Mouse (Mus musculus) heart, postnatal 14 days (tissue): ENCODE results near the gene Sufu. TPM values are rescaled to one million over a fixed set of nuclear protein-coding genes. Genes with fewer than 3 reads are reported as not detected.
A peak's percentile ranks its signal among the peaks of the same experiment; 100 is the strongest.

Experiments
- DNase-seq, 2 experiments: peaks; one replicate each; pipeline ENCODE4 v3.0.0; 2021 to 2022
- intact Hi-C: fragments of 180-260 bp; cut with DNase I; formaldehyde crosslinking; loops from one replicate; pipeline ENCODE4 v1.15.1; 2025
- total RNA-seq, 2 experiments: library from RNA; stranded (reverse); gene quantifications; 2 replicates each; pipeline ENCODE4 v1.2.3; 2021

Sufu gene
- total RNA-seq, 2 experiments from 2014 or later: 15.1 to 15.3 TPM

DNA sequence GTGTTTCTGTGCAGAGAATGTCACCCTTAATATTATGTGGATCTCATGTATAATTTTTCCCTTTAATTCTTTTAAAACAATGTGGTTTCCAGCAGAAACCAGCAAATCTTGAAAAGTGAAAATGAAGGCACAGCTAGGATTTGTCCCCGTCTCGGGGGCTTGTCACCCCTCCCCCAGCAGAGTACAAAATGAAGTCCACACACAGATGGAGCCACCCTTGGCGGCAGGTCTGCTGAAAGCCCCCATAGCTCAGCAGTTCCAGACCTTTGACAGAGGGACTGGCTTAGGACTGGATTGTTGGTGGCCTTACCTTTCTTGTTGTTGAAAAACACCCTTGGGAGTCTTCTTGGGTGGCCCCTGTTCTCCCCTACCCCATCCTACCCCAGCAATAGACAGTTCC lies 84.7 kb downstream of the Sufu start:
- intact Hi-C loops: no loop called here
- no peak for DNase-seq

DNA sequence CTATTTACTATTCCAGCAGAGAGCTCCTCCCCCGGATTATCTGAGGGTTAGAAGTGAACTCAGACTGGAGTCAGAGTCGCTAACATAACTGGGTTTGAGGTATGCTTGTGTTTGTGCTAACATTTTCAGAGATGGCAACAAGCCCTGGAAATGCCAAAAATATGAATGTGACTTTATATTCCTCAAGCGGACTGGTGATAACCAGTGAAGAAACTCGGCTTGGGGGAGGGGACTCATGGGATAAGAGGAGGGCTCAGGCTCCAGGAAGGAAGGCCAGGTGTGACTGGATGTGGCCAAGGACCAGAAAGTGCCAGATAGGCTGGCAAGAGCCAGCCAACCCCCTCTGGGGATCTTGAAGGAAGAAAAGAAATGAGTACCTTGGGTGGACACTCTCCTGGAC lies 85.1 kb downstream of the Sufu start:
- no peak for DNase-seq
- intact Hi-C loops: no loop called here

DNA sequence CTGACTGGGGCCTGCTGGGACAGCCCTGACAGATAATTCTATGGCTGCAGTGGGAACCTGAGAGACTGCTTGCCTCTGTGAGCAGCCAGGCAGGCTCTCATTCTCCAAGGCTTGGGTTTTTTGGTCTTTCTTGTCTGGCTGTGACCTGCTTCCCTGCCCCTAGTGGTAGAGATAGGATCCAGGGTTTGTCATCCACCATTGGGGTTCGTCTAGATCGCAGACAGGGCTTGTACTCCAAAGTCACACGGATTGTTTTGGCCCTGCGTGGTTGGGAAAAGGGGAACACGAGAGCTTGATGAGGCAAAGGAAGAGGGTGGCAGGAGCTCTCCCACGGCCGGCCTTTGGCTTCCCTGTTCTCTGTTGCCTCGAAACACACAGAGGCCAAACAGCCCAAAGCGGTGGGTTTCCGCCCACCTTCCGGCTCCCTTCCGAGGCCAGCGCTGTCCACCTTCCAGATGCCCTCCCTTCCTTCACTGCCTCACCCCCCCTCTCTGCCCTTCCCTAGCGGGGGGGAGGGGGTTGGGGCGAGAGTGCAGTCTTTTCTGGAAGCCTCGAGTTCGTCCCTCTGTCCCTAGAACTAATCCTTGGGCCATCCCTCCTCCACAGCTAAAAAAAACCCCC lies 86.3 kb downstream of the Sufu start:
- intact Hi-C loops: no loop called here
- no peak for DNase-seq

DNA sequence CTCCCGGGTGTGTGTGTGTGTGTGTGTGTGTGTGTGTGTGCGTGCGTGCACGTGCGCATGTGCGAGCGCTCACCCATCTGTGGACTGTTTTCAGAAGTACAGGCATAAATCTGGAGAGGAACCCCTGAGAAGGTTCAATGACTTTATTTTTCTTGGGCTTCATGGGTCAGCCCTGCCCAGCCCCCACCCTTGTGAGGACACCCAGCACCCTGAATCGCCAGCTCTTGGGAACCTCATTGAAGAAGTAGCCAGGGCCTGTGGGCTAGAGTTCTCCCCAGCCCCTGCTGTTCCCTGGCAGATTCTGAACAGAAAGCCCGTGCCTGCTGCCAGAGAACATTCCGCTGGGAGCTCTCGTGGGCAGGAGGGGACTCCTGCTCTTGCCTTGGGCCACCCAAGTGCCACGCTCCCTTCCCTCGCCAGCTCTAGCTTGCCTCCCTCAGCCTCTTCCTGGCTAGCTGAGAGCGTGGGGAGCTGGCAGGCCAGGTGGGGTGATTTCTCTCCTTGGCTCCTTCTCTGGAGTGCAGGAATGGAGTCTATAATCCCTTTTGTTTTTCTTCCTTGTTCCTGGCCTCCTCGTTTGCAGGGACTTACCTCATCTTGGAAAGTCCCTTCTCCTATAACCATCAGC lies 87.1 kb downstream of the Sufu start:
- DNase-seq: peak; percentile 52 to 58
- intact Hi-C loops: loop anchor here (2.0 kb wide), 1 partner anchor 15 kb away; no protein-coding TSS in a partner anchor

DNA sequence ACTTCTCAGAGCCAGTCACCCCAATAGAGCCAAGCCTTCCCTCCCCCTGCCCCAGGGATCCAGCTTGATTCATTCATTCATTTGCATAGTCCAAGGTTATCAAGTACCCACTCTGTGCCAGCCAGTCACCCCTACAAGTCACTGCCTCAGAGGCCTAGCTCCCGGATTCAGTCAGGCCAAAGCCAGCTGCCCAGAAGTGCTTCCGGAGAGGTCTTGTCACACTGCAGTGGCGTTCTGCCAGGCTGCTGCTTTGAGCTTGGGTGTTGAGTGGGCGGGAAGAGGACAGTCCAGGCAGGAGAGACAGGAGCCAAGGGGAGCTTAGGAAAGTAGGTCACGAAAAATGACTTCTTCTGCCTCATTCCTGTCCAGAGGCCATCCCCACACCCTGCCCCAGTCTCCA lies 87.8 kb downstream of the Sufu start:
- DNase-seq: peak; percentile 83 to 91
- intact Hi-C loops: loop anchor here (2.0 kb wide), 1 partner anchor 14 kb away; no protein-coding TSS in a partner anchor

DNA sequence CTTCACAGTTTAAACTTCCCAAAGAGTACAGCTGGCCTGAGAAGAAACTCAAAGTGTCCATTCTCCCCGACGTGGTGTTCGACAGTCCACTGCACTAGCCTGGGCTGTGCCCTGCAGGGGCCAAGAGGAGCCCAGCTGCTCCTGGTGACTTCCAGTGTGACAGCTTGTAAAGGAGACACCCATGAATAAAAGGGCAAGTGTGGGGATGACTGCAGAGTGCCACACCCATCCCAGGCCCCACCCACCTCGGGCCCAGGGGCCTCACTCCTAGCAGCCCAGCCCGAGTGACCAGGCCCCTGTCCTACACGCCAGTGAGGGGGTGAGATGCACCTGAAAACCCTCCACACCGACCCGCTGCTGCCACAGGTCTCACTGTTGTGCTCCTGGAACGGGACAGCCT lies 89.2 kb downstream of the Sufu start:
- intact Hi-C loops: loop anchor here (2.0 to 5.0 kb wide), 2 partner anchors 13 to 34 kb away; no protein-coding TSS in a partner anchor
- DNase-seq: no peak

DNA sequence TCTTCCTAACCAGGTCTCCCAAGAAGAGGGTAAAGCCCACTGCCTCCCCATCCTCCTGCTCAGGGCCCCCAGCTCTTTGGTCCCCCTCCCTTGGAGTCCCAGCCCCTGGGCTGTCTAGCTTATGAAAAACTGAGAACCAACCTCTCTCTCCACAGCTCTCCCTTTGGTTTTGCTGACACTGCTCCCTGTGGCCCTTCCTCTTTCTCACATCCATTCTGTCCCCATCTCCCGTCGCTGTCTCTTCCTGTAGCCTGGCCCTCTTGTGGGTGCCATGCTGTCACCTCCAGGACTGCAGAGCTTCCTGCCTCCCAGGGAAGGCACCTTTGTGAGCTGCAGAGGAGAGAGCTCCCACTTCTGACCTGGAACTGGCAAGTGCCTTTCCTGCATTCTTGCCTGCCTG lies 90.0 kb downstream of the Sufu start:
- DNase-seq: no peak
- intact Hi-C loops: loop anchor here (5.0 kb wide), 1 partner anchor 34 kb away; no protein-coding TSS in a partner anchor

DNA sequence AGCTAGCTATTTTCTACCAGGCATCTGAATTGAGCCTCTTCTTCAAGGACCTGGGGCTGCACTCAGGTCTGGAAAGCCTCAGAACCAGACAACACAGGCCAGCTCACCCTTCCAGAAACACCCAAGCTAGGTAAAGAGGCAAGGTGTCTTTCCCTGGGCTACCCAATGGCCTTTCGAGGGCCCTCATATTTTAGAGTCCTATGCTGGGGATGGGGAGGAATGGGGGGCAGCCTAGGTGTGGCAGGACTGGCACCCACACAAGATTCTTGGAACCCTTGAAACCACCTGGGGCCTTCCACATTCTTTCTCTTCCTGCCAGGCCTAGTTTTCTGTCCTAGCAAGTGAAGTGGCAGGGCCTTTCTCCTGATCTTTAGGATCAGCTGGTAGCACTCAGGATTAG lies 92.8 kb downstream of the Sufu start:
- intact Hi-C loops: loop anchor here (5.0 kb wide), 1 partner anchor 37 kb away; no protein-coding TSS in a partner anchor
- no peak for DNase-seq

DNA sequence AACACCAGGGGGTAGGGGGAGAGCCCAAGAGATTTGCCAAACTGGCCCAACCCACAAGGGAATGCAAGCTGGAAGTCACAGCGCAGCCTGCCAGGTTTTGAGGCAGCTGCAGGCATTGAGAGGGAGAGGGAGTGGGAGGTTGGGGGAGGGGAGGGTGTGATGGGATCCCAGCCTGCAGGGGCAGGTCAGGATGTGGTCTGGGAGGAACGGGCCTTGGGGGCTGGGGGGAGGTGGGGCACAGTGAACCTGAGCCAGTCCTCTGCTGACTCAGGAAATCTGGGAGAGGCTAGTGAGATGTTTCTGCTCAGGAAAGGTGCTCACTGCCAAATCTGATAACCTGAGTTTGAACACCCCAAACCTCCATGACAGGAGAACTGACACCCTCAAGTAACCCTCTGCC lies 93.9 kb downstream of the Sufu start:
- DNase-seq: peak; percentile 56 to 61
- intact Hi-C loops: no loop called here

DNA sequence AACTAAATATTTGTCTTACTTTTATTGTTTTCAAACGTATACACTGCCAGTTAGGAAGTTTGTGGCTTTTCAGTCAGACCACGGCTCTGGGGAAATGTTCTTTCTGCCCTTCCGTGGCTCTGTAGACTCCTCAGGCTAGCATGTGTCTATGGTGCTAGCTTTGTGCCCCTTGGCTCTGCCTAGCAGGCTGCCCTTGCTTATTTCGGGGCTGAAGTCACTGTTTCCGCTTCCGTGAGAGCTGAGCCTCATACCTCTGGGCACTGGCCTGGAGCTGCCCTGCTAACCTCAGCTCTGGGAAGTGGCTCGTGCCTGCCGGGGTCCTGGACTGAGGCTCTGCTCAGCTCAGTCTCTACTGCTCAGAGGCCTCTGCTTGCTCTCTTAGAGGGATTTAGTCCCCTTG lies 98.4 kb downstream of the Sufu start:
- intact Hi-C loops: no loop called here
- no peak for DNase-seq

DNA sequence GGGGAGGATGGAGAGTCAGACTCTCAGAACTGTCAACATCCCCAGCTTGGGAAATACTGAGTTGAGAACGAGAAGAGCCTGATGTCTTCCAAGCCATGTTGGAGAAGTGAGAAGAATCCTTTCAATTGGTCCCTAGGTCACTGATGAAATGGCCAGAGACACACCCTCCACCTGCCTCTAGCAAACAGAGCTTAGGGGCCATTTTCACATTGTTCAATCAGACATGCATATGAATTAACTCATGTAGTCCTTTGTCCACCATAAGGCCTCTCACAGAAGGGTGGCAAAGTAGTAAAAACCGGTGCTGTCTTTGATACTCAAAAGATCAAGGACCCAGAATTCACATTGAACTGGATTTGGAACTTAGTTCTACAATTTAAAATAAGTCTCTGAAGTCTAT lies 100.5 kb downstream of the Sufu start:
- intact Hi-C loops: no loop called here
- DNase-seq: no peak

DNA sequence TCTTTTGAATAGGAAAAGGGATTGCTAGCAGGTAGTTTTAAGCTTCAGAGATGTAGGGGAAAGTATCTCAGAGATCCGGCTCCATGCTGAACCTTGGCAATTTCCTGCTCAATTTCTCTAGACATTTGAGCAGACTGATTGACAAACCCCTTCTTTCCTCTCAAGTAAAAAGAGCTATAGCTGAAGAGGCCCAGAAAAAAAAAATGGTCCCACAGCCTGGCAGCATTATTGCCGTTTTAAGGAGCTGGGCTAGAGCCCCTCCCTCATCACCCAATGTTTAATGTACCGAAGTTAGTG lies 102.8 kb downstream of the Sufu start:
- intact Hi-C loops: loop anchor here (2.0 kb wide), 1 partner anchor 15 kb away; no protein-coding TSS in a partner anchor
- DNase-seq: no peak

DNA sequence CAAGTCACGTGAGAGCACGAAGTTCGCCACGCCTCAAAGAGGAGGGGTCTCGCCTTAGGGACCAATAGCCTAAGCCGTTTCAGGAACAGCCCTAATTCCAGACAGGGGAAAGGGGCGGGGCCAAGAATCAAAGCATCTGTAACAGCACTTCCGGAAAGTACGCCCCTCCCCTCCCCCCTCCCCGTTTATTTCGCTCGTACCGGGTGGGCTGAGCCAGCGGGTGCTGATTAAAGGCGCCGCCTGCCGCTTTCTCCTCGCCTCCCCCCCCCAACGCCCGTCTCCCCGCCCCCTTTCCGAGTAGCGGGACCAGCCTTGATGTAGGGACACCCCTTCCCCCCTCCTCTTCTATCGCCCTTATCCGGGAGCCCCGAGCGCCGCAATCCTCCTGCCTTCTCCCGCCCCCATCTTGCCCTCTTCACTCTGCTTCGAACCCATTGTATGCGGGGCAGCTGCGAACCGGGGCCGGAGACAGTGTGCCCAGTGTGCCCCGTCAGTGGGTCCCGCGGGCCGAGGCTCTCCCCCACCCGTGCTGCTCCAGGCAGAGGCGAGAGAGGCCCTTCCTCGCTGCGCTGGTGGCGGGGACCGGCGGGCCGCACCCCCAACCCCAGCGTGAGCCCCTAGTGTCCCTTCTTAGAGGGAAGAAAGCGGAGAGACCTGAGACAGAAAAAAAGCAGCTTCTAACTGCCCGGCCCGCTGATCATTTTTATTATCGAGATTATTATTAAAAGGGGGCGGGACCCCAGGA lies 103.3 kb downstream of the Sufu start:
- intact Hi-C loops: loop anchor here (2.0 to 5.0 kb wide), 2 partner anchors 15 to 103 kb away; partner anchors contain the start of genes Actr1a and Sufu
- DNase-seq: peak; percentile 94 to 96

DNA sequence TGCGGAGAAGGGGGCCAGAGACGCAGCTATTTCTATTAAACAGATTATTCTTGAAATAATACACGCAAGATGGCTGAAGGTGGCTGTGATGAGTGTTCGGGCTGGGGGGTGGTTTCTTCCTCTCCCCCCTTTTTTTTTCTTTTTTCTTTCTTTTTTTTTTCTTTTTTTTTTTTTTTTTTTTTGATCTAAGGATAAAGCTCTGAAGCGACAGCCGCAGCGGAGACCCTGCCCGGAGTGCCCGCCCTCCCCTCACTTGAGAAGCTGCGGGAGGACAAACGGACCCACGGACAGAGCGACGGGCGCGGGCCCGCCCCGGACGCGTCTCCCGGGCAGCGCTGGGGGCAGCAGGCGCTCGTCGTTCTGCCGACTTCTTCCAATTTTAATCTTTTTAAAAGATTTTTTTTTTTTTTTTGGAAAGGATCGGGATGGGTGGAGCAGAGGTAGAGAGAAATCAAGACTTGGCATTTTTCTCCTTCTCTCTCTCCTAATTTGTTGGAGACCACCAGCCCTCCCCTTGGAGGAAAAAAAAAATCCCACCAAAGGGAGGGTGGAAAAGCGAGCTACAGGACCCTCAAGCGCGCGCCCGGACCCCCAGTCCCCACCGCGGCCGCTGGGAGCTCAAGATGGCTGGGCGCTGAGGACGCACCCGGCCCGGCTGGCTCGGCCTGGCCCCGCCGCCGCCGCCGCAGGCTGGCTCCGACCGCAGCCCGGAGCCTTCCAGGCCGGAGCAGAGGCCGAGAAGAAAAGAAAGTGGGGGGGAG lies 104.1 kb downstream of the Sufu start:
- peak; percentile 71 to 77 for DNase-seq
- intact Hi-C loops: loop anchor here (5.0 kb wide), 1 partner anchor 103 kb away; the partner anchor contains the start of genes Actr1a and Sufu

DNA sequence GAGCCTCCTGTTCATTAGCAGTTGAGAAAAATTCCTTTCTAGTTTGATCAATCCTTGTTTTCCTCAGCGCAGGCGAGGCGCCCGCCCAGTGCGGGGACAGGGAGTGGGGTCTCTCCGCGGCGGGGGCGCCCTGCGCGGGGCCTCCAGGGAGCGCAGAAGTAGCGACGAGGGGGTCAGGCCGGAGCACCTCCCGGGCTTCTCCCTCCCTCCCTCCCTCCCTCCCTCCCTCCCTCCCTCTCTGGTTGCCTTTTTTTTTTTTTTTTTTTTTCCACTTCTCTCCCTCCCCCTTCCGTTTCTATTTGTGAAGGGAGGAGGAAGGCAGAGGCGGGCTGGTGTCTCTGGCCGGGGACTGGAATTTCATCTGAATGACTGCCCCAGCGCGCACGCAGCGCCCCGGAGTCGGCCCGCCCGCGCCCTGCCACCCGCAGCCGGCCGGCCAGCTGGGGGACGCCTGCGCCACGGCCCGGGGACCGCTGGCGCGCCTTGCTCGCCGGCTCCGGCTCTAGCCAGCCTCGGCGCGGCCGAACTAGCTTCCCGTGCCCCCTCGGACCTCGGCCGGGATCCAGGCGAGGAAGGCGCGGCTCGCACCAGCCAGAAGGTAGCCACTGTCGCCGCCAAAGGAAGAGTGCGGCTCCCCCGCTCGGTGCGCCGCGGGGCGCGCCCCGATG lies 104.8 kb downstream of the Sufu start, which contains the start of gene Trim8:
Gene Trim8, plus strand, starts transcription at position 302 of the 668 bp plus-strand sequence.
- DNase-seq: peak; percentile 86 to 89

DNA sequence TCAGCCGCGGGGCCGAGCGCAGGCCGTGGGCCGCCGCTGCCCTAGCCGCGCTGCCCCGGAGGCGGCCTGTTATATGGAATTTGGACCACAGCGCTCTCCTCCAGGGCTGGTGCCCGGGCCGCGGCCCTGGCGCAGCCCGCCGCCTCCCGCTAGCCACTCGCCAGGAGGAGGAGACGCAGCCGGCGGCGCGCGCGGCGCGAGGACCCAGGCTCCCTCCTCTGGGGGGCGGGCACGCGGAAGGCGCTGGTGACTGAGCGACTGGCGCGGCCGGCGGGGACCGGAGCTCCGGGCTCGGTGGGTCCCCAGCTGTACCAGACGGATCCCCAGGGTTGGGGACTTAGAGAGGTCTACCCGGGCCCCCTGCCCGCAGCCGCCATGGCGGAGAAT lies 105.4 kb downstream of the Sufu start:
- intact Hi-C loops: loop anchor here (2.0 to 5.0 kb wide), 2 partner anchors 47 to 105 kb away; partner anchors contain the start of genes Actr1a and Sufu
- DNase-seq: peak; percentile 84 to 87

More for the DNA sequence above, 104.8 kb downstream of the Sufu start, which contains the start of gene Trim8:
- intact Hi-C loops: loop anchor here (2.0 to 5.0 kb wide), 2 partner anchors 47 to 104 kb away; partner anchors contain the start of genes Actr1a and Sufu

DNA sequence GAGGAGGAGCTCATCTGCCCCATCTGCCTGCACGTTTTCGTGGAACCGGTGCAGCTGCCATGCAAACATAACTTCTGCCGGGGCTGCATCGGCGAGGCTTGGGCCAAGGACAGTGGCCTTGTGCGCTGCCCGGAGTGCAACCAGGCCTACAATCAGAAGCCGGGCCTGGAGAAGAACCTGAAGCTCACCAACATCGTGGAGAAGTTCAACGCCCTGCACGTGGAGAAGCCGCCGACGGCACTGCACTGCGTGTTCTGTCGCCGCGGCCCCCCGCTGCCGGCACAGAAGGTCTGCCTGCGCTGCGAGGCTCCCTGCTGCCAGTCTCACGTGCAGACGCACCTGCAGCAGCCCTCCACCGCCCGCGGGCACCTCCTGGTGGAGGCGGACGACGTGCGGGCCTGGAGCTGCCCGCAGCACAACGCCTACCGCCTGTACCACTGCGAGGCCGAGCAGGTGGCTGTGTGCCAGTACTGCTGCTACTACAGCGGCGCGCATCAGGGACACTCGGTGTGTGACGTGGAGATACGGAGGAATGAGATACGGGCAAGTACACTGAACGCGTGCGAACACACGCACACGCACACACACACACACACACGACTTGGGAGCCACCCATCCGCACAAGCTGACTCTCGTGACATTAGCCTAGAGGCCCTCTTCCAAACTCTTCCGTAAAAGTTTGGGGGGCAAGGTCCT lies 105.9 kb downstream of the Sufu start:
- intact Hi-C loops: loop anchor here (2.0 to 5.0 kb wide), 2 partner anchors 48 to 105 kb away; partner anchors contain the start of genes Actr1a and Sufu
- DNase-seq: peak; percentile 82 to 86

DNA sequence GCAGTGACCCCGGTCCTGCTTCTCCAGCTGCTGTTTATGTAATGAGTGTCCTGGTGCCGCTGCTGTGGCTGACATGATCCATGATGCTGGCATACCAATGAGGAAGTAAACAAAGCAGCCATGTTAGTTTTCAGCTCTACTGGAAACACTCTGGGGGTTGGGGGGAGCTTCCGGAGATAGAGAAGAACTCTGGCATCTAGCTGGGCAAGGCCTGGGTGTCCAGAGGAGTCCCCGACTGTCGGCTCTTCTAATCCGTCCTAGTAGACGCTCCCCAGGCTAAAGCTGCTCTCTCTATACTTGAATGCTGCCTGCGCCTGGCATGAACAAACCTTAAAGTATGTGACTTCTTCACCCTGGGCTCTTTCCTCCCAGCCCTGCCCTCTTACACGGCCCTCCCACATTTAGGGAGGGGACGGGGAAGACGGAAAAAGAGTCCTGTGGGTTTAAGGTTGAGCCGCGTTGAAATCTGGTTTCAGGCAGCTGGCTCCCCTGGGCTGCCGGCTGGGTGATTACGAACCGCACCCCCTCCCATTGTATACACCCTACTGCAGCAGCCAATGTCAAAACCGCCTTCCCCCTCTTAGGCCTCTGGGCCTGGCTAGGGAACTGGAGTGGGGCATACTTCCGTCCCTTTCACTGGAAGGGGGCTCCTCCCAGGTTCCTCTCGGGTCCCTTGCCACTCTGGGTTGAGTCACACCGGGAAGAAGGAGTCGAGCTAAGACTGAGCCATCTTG lies 106.8 kb downstream of the Sufu start:
- intact Hi-C loops: loop anchor here (2.0 to 5.0 kb wide), 3 partner anchors 19 to 106 kb away; partner anchors contain the start of genes Actr1a and Sufu
- peak; percentile 79 for DNase-seq
